Mouse (Mus musculus) liver, postnatal 0 days (tissue): Measurements from ENCODE around the gene Osbpl9.

Experiments used
- CTCF ChIP-seq: sonication (generic); IDR thresholded peaks from 2 replicates; pipeline ENCODE4 v1.5.1; 2016; ENCODE audit warnings: antibody characterized with exemption, low read depth
- EP300 ChIP-seq: IDR thresholded peaks from 2 replicates; pipeline ENCODE4 v1.6.1; 2016; ENCODE audit warnings: antibody characterized with exemption, low read depth, mild to moderate bottlenecking

DNA sequence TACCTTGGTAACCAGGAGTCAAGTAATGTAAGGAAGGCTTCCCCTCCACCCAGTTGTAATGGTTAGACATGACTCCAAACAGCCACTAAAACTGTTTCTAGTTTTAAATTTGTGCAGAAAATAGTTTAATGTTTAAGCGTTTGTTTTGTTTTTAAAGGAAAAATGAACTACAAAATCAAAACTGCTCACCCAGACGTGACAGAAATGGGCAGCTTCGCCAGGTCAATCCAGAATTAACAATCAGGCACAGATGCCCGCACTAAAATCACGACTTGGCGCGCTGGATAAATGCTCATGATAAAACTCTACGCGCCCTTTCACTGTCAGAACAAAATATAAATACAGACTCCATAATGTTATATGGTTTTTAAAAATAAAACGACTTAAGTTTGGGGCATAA is 92.4 kb downstream of the Osbpl9 start:
- TF ChIP-seq CTCF (no peak), EP300 (no peak)
